Mouse (Mus musculus) adipocyte (in vitro differentiated cells): ENCODE results near the gene Tmem63c.
A peak's percentile ranks its signal among the peaks of the same experiment; 100 is the strongest.

Experiments
- DNase-seq: peaks from one replicate; pipeline ENCODE4 v3.0.0-alpha.2; 2016; ENCODE audit warnings: low spot score

The Tmem63c gene

GRCm38 (mm10) chr12:87054873-87055272, 33.7 kb downstream of the Tmem63c start:
- no peak for DNase-seq

GRCm38 (mm10) chr12:87057066-87057465, 35.9 kb downstream of the Tmem63c start:
- DNase-seq = no peak

- no peak for DNase-seq
These were observed 44.3 kb downstream of the Tmem63c start for GRCm38 (mm10) chr12:87065446-87065845.

GRCm38 (mm10) chr12:87066429-87066828, 45.3 kb downstream of the Tmem63c start:
- DNase-seq = no peak

- no peak for DNase-seq
These were observed 49.4 kb downstream of the Tmem63c start for GRCm38 (mm10) chr12:87070520-87070919.

- no peak for DNase-seq
These were observed 55.5 kb downstream of the Tmem63c start for GRCm38 (mm10) chr12:87076610-87077009.

- DNase-seq = peak; percentile 16
These were observed 61.7 kb downstream of the Tmem63c start for GRCm38 (mm10) chr12:87082797-87083196.

- no peak for DNase-seq
These were observed 66.1 kb downstream of the Tmem63c start for GRCm38 (mm10) chr12:87087236-87087635.

- no peak for DNase-seq
These were observed 67.2 kb downstream of the Tmem63c start for GRCm38 (mm10) chr12:87088331-87088730.

GRCm38 (mm10) chr12:87089255-87089654, 68.1 kb downstream of the Tmem63c start:
- no peak for DNase-seq

- DNase-seq = no peak
These were observed 68.6 kb downstream of the Tmem63c start for GRCm38 (mm10) chr12:87089701-87090100.

GRCm38 (mm10) chr12:87091916-87092315, 70.8 kb downstream of the Tmem63c start:
- no peak for DNase-seq

- DNase-seq = peak; percentile 21
These were observed 72.1 kb downstream of the Tmem63c start for GRCm38 (mm10) chr12:87093249-87093648.

GRCm38 (mm10) chr12:87093671-87094070, 72.5 kb downstream of the Tmem63c start:
- no peak for DNase-seq

- peak; percentile 82 for DNase-seq
These were observed 79.2 kb downstream of the Tmem63c start for GRCm38 (mm10) chr12:87100331-87100730.

- DNase-seq = no peak
These were observed 81.1 kb downstream of the Tmem63c start, which contains the start of gene Ngb for GRCm38 (mm10) chr12:87102165-87102631. Gene Ngb, minus strand, starts transcription at chr12:87102539.

- DNase-seq = no peak
These were observed 82.3 kb downstream of the Tmem63c start for GRCm38 (mm10) chr12:87103471-87103870.

GRCm38 (mm10) chr12:87104796-87105195, 83.7 kb downstream of the Tmem63c start:
- no peak for DNase-seq

GRCm38 (mm10) chr12:87107357-87107977, 86.3 kb downstream of the Tmem63c start:
- no peak for DNase-seq

- DNase-seq = no peak
These were observed 100.9 kb downstream of the Tmem63c start for GRCm38 (mm10) chr12:87121918-87122589.

GRCm38 (mm10) chr12:87127256-87127655, 106.1 kb downstream of the Tmem63c start:
- no peak for DNase-seq

- DNase-seq = no peak
These were observed 109.1 kb downstream of the Tmem63c start for GRCm38 (mm10) chr12:87130224-87130623.

GRCm38 (mm10) chr12:87131181-87131580, 110.0 kb downstream of the Tmem63c start:
- DNase-seq = no peak

- DNase-seq = peak; percentile 60
These were observed 110.5 kb downstream of the Tmem63c start for GRCm38 (mm10) chr12:87131619-87132018.
